Mouse (Mus musculus) forebrain, embryonic 13.5 days (tissue): ENCODE results near the gene Pck1. TPM values are rescaled to one million over a fixed set of nuclear protein-coding genes. Genes with fewer than 3 reads are reported as not detected.

Source experiments
- ATAC-seq: fragments of 200-750 bp; cut with Nextera tagmentation; 2 replicates; pipeline ENCODE4 v1.8.0; 2017
- H3K27ac ChIP-seq: fragments of 300-500 bp; sonication (generic); 2 replicates; pipeline ENCODE4 v1.5.1; 2015; ENCODE audit warnings: inconsistent platforms, mild to moderate bottlenecking, moderate library complexity
- H3K27me3 ChIP-seq: fragments of 300-500 bp; sonication (generic); 2 replicates; pipeline ENCODE4 v1.6.1; 2015; ENCODE audit warnings: mild to moderate bottlenecking, inconsistent platforms
- H3K36me3 ChIP-seq: fragments of 300-500 bp; sonication (generic); 2 replicates; pipeline ENCODE4 v1.6.1; 2015; ENCODE audit warnings: mild to moderate bottlenecking, inconsistent platforms; ENCODE audit not compliant: poor library complexity, severe bottlenecking
- H3K4me1 ChIP-seq: fragments of 300-500 bp; sonication (generic); 2 replicates; pipeline ENCODE4 v1.6.1; 2015; ENCODE audit warnings: inconsistent platforms
- H3K4me2 ChIP-seq: fragments of 300-500 bp; sonication (generic); 2 replicates; pipeline ENCODE4 v1.6.1; 2015; ENCODE audit warnings: inconsistent platforms, mild to moderate bottlenecking, moderate library complexity
- H3K4me3 ChIP-seq: fragments of 300-500 bp; sonication (generic); 2 replicates; pipeline ENCODE4 v1.5.1; 2015; ENCODE audit warnings: mild to moderate bottlenecking, inconsistent platforms
- H3K9ac ChIP-seq: fragments of 300-500 bp; sonication (generic); 2 replicates; pipeline ENCODE4 v1.6.1; 2015; ENCODE audit warnings: mild to moderate bottlenecking, inconsistent platforms
- H3K9me3 ChIP-seq: fragments of 300-500 bp; sonication (generic); replicated peaks from 2 replicates; pipeline ENCODE4 v1.6.1; 2016; ENCODE audit warnings: inconsistent platforms
- WGBS: fragments of 180-500 bp; shearing (Covaris S2); methylation state at CpG from one replicate; pipeline ENCODE4 v1.1.7; 2015; 5-methylcytosine and 5-hydroxymethylcytosine counted together
- polyA plus RNA-seq: library from polyadenylated mRNA; unstranded; fragments of >200 nt; fragmentation: Nextera tagmentation; extraction: Ambion mirVana; gene quantifications from 2 replicates; pipeline ENCODE4 v1.2.1, GENCODE M21; 2015

Pck1 gene
- polyA plus RNA-seq, 1 experiment from 2014 or later = not detected

DNA sequence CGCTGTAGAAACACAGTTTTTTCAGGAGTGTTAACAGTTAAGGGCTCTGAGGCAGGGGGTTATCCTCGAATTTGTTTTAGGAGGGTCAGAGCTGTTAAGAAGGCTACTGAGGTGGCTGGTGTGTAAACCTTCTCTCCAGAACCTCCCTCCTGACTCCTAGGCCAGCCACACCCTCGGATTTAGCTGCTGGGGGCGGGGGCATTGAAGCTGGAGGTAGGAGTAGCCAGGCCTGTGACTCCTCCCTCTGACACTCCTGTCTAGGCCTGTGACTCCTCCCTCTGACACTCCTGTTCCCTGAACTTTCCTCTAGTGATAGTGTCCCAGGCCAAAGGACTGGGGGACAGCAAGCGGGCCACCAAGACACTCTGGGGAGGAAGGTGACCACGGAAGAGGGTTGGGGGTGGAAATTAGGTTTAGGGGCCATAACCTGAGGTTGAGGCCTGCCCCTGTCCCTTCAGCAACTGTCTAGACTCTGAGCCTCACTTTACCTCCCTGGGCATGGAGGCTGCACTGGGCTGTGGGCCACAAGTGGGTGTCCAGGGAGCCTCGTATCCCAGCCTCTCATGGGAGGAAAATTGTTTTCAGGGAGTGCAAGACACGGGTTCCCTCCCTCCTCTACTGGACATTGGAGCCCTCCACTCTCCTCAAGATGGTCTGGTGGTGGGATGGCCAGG is 34.5 kb downstream of the Pck1 start:
- Histone ChIP-seq H3K9ac (no peak overlapping the region), H3K4me3 (no peak overlapping the region), H3K4me2 (no peak overlapping the region), H3K9me3 (no peaks in the 10 kb centered on the region), H3K4me1 (no peaks in the 10 kb centered on the region), H3K27ac (no peak overlapping the region), H3K36me3 (no peaks in the 10 kb centered on the region), H3K27me3 (peaks cover 4% of the 10 kb centered on the region; the same call in 1 of the 2 replicates)
- no peak; the same call in 1 of the 2 replicates for ATAC-seq
- WGBS = 36% methylated on average over 8 of the region's 8 CpGs

DNA sequence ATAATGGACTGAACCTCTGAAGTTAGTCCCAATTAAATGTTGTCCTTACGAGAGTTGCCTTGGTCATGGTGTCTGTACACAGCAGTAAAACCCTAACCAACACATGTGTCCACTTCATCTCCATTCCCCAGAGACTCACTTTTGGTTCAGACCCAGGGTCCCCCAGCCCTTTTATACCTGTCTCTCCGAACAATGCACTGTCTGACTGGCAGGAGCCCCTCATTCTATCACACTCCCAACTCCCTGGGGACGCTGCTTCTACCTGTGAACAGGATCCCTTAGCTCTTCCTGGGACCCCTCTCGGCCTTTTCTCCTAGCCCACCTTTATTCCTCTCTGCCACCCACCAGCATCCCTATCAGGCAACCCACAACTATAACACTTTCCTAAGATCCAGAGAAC is 41.9 kb downstream of the Pck1 start:
- H3K4me3 ChIP-seq = no peak overlapping the region
- no peaks in the 10 kb centered on the region for H3K4me1 ChIP-seq
- 0 out of 2 replicates have a peak, but pooled peaks cover 4% of the 10 kb centered on the region for H3K9me3 ChIP-seq
- H3K9ac ChIP-seq = no peak overlapping the region
- no peak overlapping the region for H3K4me2 ChIP-seq
- H3K27me3 ChIP-seq = no peaks in the 10 kb centered on the region
- H3K27ac ChIP-seq = no peak overlapping the region
- ATAC-seq = no peak
- WGBS = 91% methylated on average over 4 of the region's 4 CpGs
- no peaks in the 10 kb centered on the region for H3K36me3 ChIP-seq

DNA sequence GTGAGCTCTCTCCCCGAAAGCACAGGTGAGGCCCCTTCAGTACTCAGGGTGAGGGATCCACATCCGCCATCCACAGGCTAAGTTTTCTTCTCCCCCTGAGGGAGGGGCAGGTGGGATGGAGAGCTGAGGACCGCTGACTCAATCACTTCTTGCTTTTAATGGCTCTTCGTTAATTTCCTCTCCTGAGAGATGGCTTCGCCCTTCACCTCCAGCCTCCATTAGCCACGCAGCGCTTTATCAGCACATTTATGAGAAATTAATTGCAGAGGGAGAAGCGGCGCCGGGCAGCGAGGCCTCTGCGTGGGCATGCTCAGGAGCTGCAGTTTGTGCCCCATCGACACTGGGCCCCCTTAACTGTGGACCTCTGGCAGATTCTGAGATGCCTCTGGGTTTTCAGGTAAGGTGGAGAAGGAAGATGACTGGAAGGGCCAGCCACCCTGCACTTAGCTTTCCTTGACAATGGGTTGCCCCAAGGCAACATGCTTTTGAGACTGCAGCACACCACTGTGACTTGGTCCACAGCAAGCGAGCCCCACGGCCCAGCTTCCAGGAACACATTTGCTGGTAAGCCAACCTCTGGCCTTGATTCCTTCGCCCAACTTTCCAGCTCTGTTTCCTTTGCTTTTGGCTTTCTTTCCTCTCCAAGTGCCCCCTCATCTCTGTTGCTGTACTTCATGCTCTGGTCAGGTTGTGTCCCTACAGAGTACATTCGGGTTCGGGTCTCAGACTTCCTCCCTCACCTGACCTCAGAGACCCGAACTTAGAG is 50.3 kb downstream of the Pck1 start:
- Histone ChIP-seq H3K36me3 (no peaks in the 10 kb centered on the region), H3K27me3 (no peaks in the 10 kb centered on the region), H3K4me3 (no peak overlapping the region), H3K27ac (no peak overlapping the region), H3K4me2 (no peak overlapping the region), H3K4me1 (no peaks in the 10 kb centered on the region), H3K9ac (no peak overlapping the region), H3K9me3 (0 out of 2 replicates have a peak, but pooled peaks cover 4% of the 10 kb centered on the region)
- no peak for ATAC-seq
- 82% methylated on average over 19 of the region's 19 CpGs for WGBS

- Histone ChIP-seq H3K4me2 (no peak overlapping the region), H3K4me1 (no peaks in the 10 kb centered on the region), H3K27ac (no peak overlapping the region), H3K27me3 (no peaks in the 10 kb centered on the region), H3K9me3 (0 out of 2 replicates have a peak, but pooled peaks cover 4% of the 10 kb centered on the region), H3K9ac (no peak overlapping the region), H3K36me3 (no peaks in the 10 kb centered on the region), H3K4me3 (no peak overlapping the region)
- no peak for ATAC-seq
- 79% methylated on average over 3 of the region's 3 CpGs for WGBS
Measured at GRCm38 (mm10) chr2:173203726-173204125, 50.9 kb downstream of the Pck1 start.

GRCm38 (mm10) chr2:173204671-173205070 is 51.8 kb downstream of the Pck1 start:
- Histone ChIP-seq H3K4me2 (no peak overlapping the region), H3K9ac (no peak overlapping the region), H3K4me3 (no peak overlapping the region), H3K27ac (no peak overlapping the region), H3K27me3 (no peaks in the 10 kb centered on the region), H3K36me3 (no peaks in the 10 kb centered on the region), H3K9me3 (0 out of 2 replicates have a peak, but pooled peaks cover under 1% of the 10 kb centered on the region), H3K4me1 (no peaks in the 10 kb centered on the region)
- no peak for ATAC-seq
- WGBS = 63% methylated on average over 4 of the region's 4 CpGs

DNA sequence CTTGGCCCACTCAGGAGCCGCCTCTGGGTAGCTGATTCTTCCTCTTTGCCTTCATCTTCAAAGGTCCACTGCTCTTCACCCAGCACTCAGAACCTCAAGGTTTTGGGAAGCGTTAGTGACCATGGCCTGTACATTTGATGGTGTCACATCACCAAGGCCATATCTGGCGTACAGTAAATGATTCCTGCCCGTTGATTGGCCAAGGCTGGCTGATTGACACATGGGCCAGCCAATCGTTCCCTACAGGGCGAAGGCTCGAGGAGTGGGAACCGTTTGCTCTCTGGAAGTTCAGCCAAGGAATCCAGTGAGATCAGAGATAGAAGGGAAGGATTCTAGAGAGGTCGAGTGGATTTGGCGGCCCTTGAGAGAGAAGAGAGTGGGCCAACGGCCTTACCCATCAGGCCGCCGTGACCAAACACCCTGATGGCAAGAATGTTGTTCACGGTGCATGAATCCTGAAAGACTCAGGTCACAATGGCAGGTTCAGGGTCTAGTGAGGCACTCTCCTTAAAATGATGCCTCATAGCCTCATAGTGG is 52.8 kb downstream of the Pck1 start:
- no peak for ATAC-seq

DNA sequence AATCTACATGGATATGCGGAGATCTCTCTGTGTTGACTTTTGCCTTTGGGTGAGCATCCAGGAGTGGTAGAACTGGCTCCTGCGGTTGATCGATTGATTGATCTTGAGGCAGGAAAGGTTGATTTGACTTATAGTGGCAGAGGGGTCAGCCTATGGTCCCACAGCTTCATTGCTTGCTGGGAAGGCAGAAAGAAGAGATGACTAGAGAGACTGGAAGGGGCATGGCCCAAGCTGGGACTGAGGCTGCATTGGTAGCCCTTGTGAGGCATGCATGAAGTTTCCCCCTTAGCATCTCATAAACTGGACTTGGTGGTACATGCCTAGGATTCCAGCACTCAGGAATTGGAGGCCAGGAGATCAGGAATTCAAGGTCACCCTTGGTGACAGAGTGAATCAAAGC is 54.2 kb downstream of the Pck1 start:
- no peaks in the 10 kb centered on the region for H3K27me3 ChIP-seq
- WGBS = 100% methylated on average over 3 of the region's 3 CpGs
- ATAC-seq = no peak
- H3K4me2 ChIP-seq = no peak overlapping the region
- no peaks in the 10 kb centered on the region for H3K9me3 ChIP-seq
- no peak overlapping the region for H3K27ac ChIP-seq
- no peak overlapping the region for H3K4me3 ChIP-seq
- no peaks in the 10 kb centered on the region for H3K36me3 ChIP-seq
- H3K9ac ChIP-seq = no peak overlapping the region
- no peaks in the 10 kb centered on the region for H3K4me1 ChIP-seq

More for the DNA sequence above, 52.8 kb downstream of the Pck1 start:
- no peak overlapping the region for H3K4me2 ChIP-seq
- no peaks in the 10 kb centered on the region for H3K36me3 ChIP-seq
- H3K4me3 ChIP-seq = no peak overlapping the region
- no peak overlapping the region for H3K27ac ChIP-seq
- H3K9ac ChIP-seq = no peak overlapping the region
- H3K27me3 ChIP-seq = no peaks in the 10 kb centered on the region
- WGBS = 95% methylated on average over 14 of the region's 14 CpGs
- H3K9me3 ChIP-seq = no peaks in the 10 kb centered on the region
- no peaks in the 10 kb centered on the region for H3K4me1 ChIP-seq

Other genes starting within 250 kb of the Pck1 start
- 6.9 and 7.2 TPM in 2 replicates for gene Bmp7, start 212.7 kb upstream of the Pck1 start, polyA plus RNA-seq
- gene Spo11, start 175.3 kb upstream of the Pck1 start, polyA plus RNA-seq = 0.13 and 0.45 TPM in 2 replicates
- 146 and 148 TPM in 2 replicates for gene Rae1, start 152.9 kb upstream of the Pck1 start, polyA plus RNA-seq
- 40.0 and 47.6 TPM in 2 replicates for gene Rbm38, start 132.6 kb upstream of the Pck1 start, polyA plus RNA-seq
- 0.05 and 0.14 TPM in 2 replicates for gene Ctcfl, start 33.5 kb upstream of the Pck1 start, polyA plus RNA-seq
- gene Zbp1, start 65.9 kb downstream of the Pck1 start, polyA plus RNA-seq = not detected in 2 replicates
- gene Pmepa1, start 123.5 kb downstream of the Pck1 start, polyA plus RNA-seq = 4.6 and 5.3 TPM in 2 replicates